Mouse (Mus musculus) regulatory T cell (primary cell): ENCODE data around the gene Ak2.

Source experiments
- in situ Hi-C: fragments of 300-600 bp; cut with MboI, MseI; formaldehyde crosslinking; loops from one replicate; pipeline ENCODE4 v1.15.1; 2025; ENCODE audit warnings: high pct_unique_total_duplicates

The Ak2 gene

DNA sequence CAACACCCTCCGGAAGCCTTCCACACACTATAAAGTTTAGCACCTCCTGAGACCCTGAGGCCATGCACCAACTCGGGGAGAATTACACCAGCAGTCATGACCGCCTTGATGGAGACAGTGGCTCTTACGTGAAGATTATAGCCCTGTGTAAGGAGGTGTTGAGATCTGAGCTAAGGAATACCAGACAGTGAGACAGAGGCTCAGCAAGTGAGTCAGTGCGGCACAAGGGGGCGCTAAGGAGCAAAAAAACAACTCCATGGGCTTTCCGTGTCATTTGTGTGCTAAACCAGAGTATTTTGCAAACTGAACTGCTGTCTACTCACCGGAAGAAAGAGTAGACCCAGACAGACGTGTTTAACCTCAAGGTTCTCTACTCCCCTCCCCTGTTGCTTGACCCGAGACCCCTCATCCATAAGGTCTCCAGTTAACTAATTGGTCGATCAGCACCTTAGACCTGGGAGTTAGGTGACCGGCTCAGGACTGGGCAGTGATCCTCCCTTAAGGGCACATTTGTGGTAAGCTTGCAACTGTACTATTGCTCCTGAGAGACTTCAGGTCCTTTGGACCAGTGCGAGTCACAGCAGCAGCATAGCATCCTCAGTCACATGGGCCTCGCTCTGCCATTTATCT, 20.6 kb upstream of the Ak2 start:
- in situ Hi-C loops = no loop called here

DNA sequence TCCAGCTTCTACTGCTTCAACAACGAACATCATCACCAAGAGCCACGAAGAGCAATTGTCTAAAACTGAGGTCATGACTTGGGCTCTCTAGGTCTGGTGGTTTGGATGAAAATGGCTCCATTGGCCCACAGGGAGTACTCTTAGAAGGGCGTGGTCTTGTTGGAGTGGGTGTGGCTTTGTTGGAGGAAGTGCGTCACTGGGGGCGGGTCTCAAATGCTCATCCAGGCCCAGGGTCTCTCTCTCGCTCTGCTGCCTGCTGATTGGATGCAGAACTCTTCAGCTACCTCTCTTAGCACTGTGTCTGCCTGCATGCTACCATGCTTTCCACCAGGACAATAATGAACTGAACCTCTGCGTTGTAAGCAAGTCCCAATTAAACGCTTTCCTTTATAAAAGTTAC, 17.1 kb upstream of the Ak2 start:
- in situ Hi-C loops = no loop called here

DNA sequence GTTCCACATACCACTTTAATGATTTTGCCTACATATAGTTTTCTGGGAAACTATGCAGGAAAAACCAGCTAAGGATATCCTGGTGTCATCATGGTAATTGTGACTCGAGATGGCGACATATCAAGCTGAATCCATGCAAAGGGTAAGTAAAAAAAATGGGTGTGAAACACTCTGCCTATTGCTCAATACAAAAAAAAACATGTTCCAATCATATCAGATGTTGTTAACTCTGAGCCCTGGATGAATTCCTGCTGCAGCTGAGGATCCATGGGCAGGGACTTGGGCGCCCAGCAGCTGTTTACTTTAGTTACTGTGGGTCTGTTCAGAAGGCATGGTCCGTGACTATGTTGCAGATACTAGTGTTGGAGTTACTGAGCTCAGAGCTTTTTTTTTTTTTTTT, 15.2 kb upstream of the Ak2 start:
- in situ Hi-C loops = no loop called here

DNA sequence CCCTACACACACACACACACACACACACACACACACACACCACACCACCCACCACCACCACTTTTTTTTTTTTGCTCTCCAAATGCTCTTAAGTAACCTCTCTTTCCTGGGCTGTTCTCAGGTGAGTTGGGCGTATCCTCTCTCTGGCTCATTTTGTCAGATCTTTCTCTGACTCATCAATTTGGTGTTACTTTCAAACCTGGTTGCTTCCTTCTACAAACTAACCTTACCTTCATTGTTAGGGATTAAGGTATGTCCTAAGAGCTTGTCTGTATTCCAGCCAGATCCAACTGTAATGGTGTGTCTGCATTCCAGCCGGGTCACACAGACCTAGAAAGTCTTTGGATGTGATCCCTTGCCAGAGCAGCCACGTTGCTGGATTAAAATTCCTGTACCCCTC, 14.5 kb upstream of the Ak2 start:
- in situ Hi-C loops = no loop called here

DNA sequence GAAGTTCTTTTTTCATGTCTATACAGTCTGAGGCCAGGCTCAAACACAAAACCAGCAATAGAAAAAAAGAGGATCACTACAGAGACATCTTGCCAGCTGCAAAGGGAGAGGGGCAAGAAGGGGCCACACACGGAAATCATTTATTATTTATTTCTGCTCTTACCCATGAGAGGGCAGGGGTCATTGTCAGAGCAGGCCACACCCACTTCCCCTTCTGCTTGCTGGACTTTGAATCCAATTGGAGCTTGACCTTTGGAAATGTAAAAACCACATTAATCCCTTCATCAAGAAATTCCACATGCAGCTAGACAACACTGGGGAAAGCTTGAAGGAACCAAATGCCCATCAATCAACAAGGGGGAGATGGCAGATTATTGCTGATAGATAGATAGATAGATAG, 13.1 kb upstream of the Ak2 start:
- in situ Hi-C loops = no loop called here

DNA sequence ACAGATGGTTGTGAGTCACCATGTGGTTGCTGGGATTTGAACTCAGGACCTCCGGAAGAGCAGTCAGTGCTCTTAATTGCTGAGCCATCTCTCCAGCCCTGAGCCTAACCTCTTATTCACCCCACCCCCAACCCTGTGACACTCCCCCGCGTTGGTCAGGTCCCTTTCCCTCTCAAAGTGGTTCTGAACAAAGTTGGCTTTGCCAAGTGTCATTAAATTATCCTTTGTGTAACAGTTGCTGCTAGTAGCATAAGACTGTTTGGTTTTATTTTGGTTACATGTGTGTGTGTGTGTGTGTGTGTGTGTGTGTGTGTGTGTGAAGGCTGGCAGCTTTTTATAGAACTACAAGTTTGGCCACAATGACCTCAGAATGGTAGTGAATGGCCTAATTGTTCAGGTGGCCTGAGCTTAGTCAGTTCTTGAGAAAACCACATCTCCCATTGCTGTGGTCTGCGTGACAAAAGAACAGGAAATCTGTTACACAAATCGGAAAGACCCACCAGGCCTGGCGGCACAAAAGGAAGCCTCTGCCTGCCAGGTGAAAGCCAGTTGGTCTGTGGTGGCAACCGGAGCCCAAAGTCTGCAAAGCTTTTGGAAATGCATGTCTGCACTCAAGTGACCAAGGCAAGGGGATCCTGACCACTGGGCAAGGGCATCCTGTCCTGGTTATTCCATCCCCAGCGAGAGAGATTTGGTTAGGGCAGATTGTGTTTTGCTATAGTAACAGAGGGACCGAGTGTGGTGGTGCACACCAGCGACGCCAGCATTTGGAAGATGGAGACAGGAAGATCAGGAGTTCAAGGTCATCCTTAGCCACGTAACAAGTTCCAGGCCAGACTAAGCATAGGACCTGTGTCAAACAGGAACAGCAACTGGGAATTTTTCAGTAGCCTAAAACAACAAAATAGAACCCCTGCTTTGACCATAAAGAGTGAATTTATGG, 10.6 kb upstream of the Ak2 start:
- in situ Hi-C loops = no loop called here

DNA sequence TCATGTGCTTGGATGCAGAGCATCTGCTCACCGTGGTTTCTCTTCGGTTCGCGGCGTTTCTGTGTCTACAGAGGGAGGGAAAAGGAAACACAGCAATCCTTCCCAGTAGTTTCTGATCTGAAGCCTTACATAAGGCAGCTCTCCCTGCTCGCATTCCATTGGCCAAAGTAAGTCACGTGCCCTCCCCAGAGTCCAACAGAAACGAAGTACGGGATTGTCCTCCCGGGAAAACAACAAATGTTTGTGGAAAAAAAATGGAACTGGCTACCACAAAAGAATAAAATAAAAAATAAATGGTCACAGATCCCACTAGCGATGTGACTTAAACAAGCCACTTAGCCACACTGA, 10.0 kb upstream of the Ak2 start:
- in situ Hi-C loops = no loop called here

DNA sequence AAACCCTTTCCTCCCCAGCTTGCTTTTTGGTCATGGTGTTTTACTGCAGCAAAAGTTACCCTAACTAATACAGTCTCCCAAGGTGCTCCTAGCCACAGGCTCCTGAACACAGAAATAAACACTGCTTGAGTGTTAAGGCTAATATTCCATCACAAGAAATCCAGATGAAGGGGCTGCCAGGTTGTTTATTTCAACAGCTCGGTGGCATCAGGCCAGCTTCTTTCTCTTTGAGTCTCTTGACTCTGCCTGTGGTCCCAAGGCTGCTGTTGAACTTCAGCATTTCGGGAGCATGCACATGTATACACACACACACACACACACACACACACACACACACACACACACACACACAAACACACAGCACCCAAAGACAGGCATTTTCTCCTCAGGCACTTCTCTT, 8.6 kb upstream of the Ak2 start:
- in situ Hi-C loops = no loop called here

DNA sequence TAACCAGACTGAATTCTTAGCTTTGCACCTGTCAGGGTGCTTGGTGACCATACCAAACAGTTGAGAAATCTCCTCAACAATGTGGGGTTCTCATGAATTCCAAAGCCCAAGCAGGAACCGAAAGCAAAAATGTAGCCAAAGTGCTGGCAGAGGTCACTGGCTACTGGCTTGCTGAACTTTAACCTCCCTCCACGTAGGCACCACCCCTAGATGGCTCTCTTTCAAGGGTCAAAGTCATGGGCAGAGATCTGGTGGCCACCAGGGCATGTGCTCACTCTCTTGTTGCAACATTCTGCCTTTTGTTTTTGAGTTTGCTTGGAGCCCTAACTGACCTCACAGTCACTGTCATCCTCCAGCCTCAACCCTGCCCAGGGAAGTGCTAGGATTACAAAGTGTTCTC, 8.1 kb upstream of the Ak2 start:
- in situ Hi-C loops = no loop called here

DNA sequence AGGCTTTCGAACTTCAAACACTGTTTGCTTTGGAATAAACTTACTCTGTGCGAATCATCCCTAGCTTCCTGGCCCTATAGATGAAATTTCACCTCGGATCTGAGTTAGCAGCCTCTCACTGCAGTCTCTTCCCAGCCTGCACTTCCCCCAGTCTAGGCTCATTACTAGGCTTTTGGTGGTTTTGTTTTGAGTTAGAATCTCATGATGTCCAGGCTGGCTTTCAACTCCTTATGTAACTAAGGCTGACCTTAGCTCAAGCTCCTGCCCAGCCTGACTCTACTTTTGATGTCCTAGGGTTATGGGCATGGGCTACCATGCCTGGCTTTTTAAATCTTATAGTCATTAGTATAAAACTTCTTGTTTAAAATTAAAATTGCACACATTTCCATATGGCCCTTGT, 7.2 kb upstream of the Ak2 start:
- in situ Hi-C loops = no loop called here

DNA sequence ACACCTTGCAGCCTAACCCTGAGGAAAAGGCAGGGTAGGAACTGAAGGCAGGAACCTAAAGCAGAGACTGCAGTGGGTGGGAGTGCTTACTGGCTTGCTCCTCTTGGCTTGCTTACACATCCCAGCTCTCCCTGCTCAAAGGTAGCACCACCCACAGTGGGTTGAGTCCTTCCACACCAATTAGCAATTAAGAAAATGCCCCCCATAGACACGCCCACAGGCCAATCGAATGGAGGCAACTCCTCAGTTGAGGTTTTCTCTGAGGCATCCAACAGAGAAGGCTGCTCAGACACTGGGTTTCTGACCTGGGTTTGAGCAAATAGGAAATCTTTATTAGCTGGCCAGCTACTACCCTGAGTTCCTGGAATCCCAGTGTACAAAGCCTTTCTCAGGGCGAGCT, 2.8 kb upstream of the Ak2 start:
- in situ Hi-C loops = no loop called here

DNA sequence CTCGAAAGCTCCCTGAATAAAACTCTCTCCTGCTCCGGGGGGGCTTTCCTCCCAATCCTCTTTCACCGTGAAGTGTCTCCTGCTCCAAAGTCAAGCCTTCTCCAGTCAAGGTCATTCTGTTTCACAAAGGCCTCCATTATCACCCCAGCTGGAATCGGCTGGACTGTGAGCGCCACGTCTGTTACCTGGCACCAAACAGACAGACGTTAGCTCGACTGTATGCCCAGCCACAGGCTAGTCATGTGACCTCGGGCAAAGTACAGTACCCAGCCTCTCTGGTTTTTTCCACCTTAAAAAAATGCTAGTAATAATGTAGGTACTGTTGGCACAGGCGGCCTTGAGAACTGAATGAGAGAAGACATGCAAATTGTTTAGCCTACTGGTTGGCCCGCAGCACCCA, 2.1 kb upstream of the Ak2 start:
- in situ Hi-C loops = no loop called here

DNA sequence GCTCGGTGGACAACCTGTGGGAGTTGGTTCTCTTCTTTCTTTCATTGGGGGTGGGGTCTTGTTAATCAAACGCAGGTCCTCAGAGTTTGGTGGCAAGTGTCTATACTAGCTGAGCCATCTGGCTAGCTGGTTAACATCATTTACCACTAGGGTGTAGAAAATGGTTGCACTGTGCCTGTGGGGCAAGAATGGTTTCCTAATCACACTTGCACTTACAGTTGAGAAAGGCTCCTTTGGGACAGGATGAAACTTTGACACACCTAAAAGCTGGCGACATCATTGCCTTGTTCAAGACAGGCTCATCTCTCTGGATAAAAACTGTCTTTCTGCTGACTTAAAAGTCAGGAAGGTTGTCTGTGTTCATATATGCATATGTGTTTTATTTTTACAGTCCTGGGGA, 418 bp downstream of the Ak2 start:
- in situ Hi-C loops = no loop called here

DNA sequence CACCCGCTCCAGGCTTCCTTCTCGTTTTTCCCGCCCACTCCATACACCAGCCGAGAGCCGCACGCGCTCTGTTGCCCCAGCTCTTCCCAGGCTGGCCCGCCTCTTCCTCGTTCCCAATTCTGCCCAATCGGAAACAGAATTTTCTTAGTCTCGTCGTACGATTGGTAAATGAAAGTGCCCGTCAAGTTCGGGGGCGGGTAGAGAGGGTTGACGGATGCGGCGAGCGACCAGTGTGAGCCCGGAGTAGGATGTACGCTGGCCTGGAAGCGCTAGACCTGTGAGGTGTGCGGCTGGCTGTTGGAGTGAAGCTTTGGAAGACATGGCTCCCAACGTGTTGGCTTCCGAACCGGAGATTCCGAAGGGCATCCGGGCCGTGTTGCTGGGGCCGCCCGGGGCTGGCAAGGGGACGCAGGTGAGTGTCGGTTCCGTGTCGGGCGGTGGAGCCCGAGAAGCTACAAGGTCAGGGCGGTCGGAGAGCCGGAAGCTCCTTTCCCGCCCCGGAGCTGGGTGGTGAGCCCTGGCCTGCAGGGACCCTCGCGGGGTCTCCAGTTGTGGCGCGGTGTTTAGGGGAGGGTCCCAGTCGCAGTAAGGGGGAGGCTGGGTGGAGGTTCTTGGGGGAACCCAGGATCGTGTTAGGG, 1.4 kb downstream of the Ak2 start:
- in situ Hi-C loops = no loop called here

DNA sequence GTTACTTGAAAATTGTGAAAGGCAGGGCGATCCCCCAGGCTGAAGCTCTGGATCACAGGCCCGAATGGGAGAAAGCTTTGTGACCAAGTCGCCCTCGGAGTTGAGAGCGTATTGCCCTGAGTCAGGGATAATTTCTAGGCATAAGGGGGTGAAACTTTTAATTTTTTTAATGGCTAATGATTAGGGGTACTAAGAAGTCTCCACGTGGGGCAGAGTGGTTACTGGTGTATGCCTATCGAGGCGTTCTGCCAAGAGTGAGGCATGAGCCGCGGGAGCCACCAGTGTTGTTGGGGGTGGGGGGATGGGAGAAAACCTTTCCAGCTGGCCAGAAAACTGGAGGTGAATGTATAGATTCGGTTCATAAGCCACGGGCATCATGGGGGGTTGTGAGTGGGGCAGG, 1.9 kb downstream of the Ak2 start:
- in situ Hi-C loops = no loop called here

DNA sequence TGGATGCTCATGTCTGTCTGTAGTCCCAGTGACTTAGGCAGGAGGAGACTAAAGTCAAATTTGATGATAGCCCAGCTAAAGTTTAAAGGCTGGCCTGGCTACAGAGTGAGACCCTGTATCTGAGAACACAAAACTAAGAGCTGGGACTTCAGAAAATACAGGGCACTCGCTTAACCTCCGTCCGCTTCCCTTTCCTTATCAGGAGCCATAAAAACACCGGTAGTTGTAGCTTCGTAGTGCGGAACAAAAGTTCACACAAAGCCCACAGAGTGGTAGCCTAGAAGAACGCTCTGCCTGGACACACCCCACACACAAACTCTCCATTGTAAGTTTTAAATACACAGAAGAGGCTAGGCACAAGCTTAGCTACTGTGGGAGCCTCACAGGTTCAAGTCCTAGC, 3.5 kb downstream of the Ak2 start:
- in situ Hi-C loops = no loop called here

DNA sequence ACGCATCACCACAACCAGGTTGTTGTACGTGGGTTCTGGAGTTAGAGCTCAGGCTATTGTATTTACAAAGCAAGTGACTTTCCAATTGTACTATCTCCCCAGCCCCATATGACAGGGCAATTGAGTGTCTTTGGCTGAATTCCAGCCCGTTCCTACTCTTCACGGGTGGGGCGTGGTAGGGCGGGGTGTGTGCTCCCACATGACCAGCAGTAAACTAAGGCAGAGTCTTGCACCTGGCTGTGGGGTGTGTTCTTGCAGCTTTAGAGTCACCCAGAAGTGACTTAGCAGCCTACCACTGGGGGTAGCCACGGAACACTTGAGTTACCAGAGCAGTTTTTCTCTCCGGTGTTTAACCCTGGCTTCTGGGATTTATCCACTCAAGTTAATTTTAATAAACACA, 5.5 kb downstream of the Ak2 start:
- in situ Hi-C loops = no loop called here

DNA sequence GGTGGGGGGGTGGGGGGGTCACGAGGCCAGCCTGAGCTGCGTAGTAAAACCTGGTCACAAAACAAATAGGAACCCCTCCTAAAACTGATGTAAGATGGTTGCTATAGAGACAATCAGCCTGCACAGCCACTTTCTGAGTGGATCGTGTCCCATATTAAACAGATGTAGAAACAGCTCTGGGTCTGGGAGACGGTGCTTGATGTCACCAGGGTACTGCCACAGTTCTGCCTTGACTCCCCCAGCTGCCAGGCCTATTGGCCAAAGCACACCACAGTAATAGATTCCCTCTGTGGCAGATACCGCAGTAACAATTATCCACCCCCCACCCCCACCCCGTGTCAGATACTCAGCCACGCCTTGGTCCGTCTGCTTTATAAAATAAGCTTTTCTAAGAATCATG, 6.6 kb downstream of the Ak2 start:
- in situ Hi-C loops = no loop called here

DNA sequence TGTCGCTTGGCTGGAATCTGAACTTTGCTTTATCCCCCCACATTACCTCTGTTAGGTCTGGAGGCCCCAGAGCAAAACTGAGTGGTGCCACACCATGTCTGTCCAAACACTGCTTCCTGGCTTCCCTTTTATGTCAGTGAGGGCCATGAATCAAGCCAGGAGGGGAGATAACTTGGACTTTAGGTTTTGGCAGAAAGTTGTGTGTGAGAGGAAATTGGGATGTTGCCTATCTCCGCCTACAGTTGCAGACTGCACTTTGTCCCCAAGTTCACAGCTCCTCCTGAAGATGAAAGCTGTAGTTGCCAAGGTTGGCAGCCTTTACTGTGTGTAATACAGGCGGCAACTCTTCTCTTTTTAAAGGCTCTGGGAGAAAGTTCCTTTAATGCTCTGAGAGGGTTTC, 9.0 kb downstream of the Ak2 start:
- in situ Hi-C loops = no loop called here

DNA sequence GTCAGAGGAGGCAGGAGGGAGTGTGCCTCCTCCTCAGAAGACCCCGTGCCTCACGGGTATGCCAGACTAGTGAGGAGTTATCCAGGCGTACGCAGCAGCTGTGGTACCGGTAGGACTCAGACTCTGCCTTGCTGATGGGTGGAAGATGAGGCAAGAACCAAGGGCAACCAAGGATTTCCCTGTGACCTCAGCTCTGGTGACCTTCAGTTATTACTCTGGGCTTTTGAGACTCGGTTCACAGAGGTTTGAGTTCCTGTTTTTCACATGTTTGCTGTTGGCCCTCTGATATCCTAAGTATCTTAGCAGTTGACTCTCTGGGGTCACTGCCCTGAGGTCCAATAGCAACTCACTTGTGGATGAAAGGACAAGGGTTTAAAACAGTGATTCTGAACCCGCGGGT, 12.0 kb downstream of the Ak2 start:
- in situ Hi-C loops = no loop called here

DNA sequence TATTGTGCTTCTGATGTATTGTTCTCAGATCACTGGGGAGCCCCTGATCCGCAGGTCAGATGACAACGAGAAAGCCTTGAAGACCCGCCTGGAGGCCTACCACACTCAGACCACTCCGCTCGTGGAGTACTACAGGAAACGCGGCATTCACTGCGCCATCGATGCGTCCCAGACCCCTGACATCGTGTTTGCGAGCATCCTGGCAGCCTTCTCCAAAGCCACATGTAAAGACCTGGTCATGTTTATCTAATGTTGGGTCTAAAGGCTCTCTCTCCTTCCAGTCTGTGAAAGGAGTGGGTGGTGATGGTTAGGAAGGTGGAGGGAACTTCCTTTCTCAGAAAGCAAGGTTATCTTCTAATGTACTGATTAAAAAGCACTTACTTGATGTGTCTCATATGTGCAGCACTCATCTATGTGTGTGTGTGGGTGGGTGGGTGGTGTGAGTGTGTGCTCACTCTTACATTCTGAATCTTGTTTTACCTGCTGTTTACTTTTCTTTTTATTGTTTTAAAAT, 16.3 kb downstream of the Ak2 start:
- in situ Hi-C loops = no loop called here

DNA sequence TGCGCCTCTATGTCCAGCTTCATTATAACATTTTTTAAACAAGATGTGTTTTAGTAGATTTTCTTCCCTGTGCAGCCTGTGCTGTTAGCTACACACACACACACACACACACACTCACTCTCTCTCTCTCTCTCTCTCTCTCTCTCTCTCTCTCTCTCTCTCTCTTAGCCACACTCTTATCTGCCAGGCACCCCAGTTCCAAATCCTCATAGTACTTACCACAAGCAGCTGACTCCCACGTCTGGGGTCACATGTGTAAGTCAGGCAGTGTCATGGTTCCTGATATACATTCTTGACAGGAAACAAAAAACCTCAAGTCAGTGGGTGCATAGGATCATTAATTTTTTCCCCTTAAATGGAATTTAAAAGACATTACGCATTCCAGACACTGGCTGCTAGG, 16.9 kb downstream of the Ak2 start:
- in situ Hi-C loops = no loop called here

DNA sequence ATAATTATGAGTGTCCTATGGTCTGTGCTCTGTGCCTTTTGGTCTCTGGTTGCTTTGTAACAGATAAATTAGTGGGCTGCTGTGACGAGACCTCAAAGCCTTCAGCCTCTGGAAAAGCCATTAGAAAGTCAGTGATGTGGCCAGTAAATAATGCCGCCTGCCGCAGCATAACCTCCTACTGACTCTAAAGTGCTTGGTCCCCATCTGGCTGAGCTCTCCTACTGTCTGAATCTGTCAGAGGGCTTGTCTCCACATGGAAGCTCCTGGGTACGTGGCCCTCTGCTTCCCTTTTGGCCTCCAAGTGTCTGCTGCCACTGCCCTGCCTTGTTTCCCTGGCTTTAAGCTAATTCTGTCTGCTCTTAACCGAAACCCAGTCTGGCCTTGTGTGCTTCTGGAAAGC, 17.8 kb downstream of the Ak2 start:
- in situ Hi-C loops = no loop called here
